Mouse (Mus musculus) neural tube, embryonic 12.5 days (tissue): Measurements from ENCODE around the gene Man1b1. TPM values are rescaled to one million over a fixed set of nuclear protein-coding genes. Genes with fewer than 3 reads are reported as not detected.

Experiments
- ATAC-seq: fragments of 200-750 bp; cut with Nextera tagmentation; 2 replicates; pipeline ENCODE4 v1.8.0; 2017; ENCODE audit warnings: low read depth, mild to moderate bottlenecking, moderate TSS enrichment, moderate library complexity; ENCODE audit not compliant: low FRiP score
- H3K27ac ChIP-seq: fragments of 300-500 bp; sonication (generic); 2 replicates; pipeline ENCODE4 v1.5.1; 2016
- H3K27me3 ChIP-seq: fragments of 300-500 bp; sonication (generic); replicated peaks from 2 replicates; pipeline ENCODE4 v1.6.1; 2016; ENCODE audit warnings: mild to moderate bottlenecking
- H3K36me3 ChIP-seq: fragments of 300-500 bp; sonication (generic); 2 replicates; pipeline ENCODE4 v1.6.1; 2016; ENCODE audit warnings: mild to moderate bottlenecking
- H3K4me1 ChIP-seq: fragments of 300-500 bp; sonication (generic); 2 replicates; pipeline ENCODE4 v1.6.1; 2016
- H3K4me2 ChIP-seq: fragments of 300-500 bp; sonication (generic); replicated peaks from 2 replicates; pipeline ENCODE4 v1.6.1; 2016; ENCODE audit warnings: mild to moderate bottlenecking
- H3K4me3 ChIP-seq: fragments of 300-500 bp; sonication (generic); 2 replicates; pipeline ENCODE4 v1.5.1; 2016
- H3K9ac ChIP-seq: fragments of 300-500 bp; sonication (generic); 2 replicates; pipeline ENCODE4 v1.6.1; 2016; ENCODE audit warnings: mild to moderate bottlenecking
- H3K9me3 ChIP-seq: fragments of 300-500 bp; sonication (generic); 2 replicates; pipeline ENCODE4 v1.6.1; 2016; ENCODE audit warnings: mild to moderate bottlenecking
- WGBS: fragments of 180-500 bp; shearing (Covaris S2); methylation state at CpG from one replicate; pipeline ENCODE4 v1.1.7; 2016; 5-methylcytosine and 5-hydroxymethylcytosine counted together
- polyA plus RNA-seq: library from polyadenylated mRNA; unstranded; fragments of >200 nt; fragmentation: Nextera tagmentation; extraction: Ambion mirVana; gene quantifications from 2 replicates; pipeline ENCODE4 v1.2.1, GENCODE M21; 2016

Man1b1 gene
- polyA plus RNA-seq, 1 experiment from 2014 or later = 70.3 TPM

GRCm38 (mm10) chr2:25292054-25292544 is 40.0 kb upstream of the Man1b1 start:
- no peak overlapping the region for H3K27ac ChIP-seq
- peak; percentile 19 for ATAC-seq

GRCm38 (mm10) chr2:25292856-25293255 is 39.3 kb upstream of the Man1b1 start:
- WGBS = 3% methylated on average over 1 of the region's 1 CpGs
- Histone ChIP-seq H3K36me3 (no peaks in the 10 kb centered on the region), H3K4me2 (peak overlapping the region; percentile 55; the same call in 1 of the 2 replicates), H3K27ac (no peak overlapping the region), H3K9me3 (no peaks in the 10 kb centered on the region), H3K4me1 (peaks cover 23% of the 10 kb centered on the region), H3K4me3 (0 out of 2 replicates have a peak overlapping the region, but pooled peaks have one; percentile 29), H3K9ac (no peak overlapping the region), H3K27me3 (peaks cover 95% of the 10 kb centered on the region)
- 0 out of 2 replicates have a peak, but pooled peaks have one; percentile 5 for ATAC-seq

More at GRCm38 (mm10) chr2:25292054-25292544, 40.0 kb upstream of the Man1b1 start:
- Histone ChIP-seq H3K36me3 (no peaks in the 10 kb centered on the region), H3K4me1 (peaks cover 23% of the 10 kb centered on the region), H3K9me3 (no peaks in the 10 kb centered on the region), H3K4me3 (peak overlapping the region; percentile 29), H3K27me3 (peaks cover 92% of the 10 kb centered on the region), H3K4me2 (peak overlapping the region; percentile 55), H3K9ac (0 out of 2 replicates have a peak overlapping the region, but pooled peaks have one; percentile 33)
- 5% methylated on average over 42 of the region's 43 CpGs for WGBS

GRCm38 (mm10) chr2:25293706-25294105 is 38.4 kb upstream of the Man1b1 start:
- no peaks in the 10 kb centered on the region for H3K9me3 ChIP-seq
- no peaks in the 10 kb centered on the region for H3K36me3 ChIP-seq
- peaks cover 23% of the 10 kb centered on the region for H3K4me1 ChIP-seq
- H3K4me2 ChIP-seq = no peak overlapping the region
- no peak overlapping the region for H3K4me3 ChIP-seq
- ATAC-seq = no peak
- 77% methylated on average over 9 of the region's 9 CpGs for WGBS
- H3K27ac ChIP-seq = no peak overlapping the region
- H3K9ac ChIP-seq = no peak overlapping the region
- H3K27me3 ChIP-seq = peaks cover 87% of the 10 kb centered on the region

- no peaks in the 10 kb centered on the region for H3K36me3 ChIP-seq
- H3K27me3 ChIP-seq = peaks cover 56% of the 10 kb centered on the region
- no peak overlapping the region for H3K9ac ChIP-seq
- 82% methylated on average over 8 of the region's 8 CpGs for WGBS
- H3K4me2 ChIP-seq = no peak overlapping the region
- H3K9me3 ChIP-seq = no peaks in the 10 kb centered on the region
- ATAC-seq = no peak
- H3K27ac ChIP-seq = no peak overlapping the region
- peaks cover 5% of the 10 kb centered on the region for H3K4me1 ChIP-seq
- no peak overlapping the region for H3K4me3 ChIP-seq
Observed at GRCm38 (mm10) chr2:25297093-25297492, 35.0 kb upstream of the Man1b1 start.

- Histone ChIP-seq H3K27me3 (peaks cover 51% of the 10 kb centered on the region), H3K4me3 (no peak overlapping the region), H3K4me2 (no peak overlapping the region), H3K27ac (no peak overlapping the region), H3K4me1 (no peaks in the 10 kb centered on the region), H3K36me3 (no peaks in the 10 kb centered on the region), H3K9ac (no peak overlapping the region), H3K9me3 (no peaks in the 10 kb centered on the region)
- ATAC-seq = no peak
- 79% methylated on average over 10 of the region's 10 CpGs for WGBS
Observed at GRCm38 (mm10) chr2:25298046-25298445, 34.1 kb upstream of the Man1b1 start.

- ATAC-seq = no peak
Observed at GRCm38 (mm10) chr2:25303452-25303851, 28.7 kb upstream of the Man1b1 start.

GRCm38 (mm10) chr2:25303931-25304656 is 28.0 kb upstream of the Man1b1 start:
- H3K9ac ChIP-seq = no peak overlapping the region

More at GRCm38 (mm10) chr2:25303452-25303851, 28.7 kb upstream of the Man1b1 start:
- no peak overlapping the region for H3K4me2 ChIP-seq
- H3K4me1 ChIP-seq = peaks cover 13% of the 10 kb centered on the region; the same call in 1 of the 2 replicates
- H3K36me3 ChIP-seq = no peaks in the 10 kb centered on the region
- no peaks in the 10 kb centered on the region for H3K9me3 ChIP-seq
- peaks cover 57% of the 10 kb centered on the region for H3K27me3 ChIP-seq
- WGBS = 66% methylated on average over 3 of the region's 3 CpGs
- H3K9ac ChIP-seq = no peak overlapping the region
- no peak overlapping the region for H3K4me3 ChIP-seq
- no peak overlapping the region for H3K27ac ChIP-seq

GRCm38 (mm10) chr2:25304657-25305541 is 27.2 kb upstream of the Man1b1 start:
- peak; percentile 79 for ATAC-seq
- H3K27ac ChIP-seq = no peak overlapping the region
- peaks cover 13% of the 10 kb centered on the region; the same call in 1 of the 2 replicates for H3K4me1 ChIP-seq
- peak overlapping the region; percentile 85 for H3K4me2 ChIP-seq
- H3K9me3 ChIP-seq = no peaks in the 10 kb centered on the region
- peaks cover 70% of the 10 kb centered on the region for H3K27me3 ChIP-seq
- no peaks in the 10 kb centered on the region for H3K36me3 ChIP-seq
- peak overlapping the region; percentile 39 for H3K4me3 ChIP-seq
- 2% methylated on average over 45 of the region's 45 CpGs for WGBS
- H3K9ac ChIP-seq = peak overlapping the region; percentile 56

More at GRCm38 (mm10) chr2:25303931-25304656, 28.0 kb upstream of the Man1b1 start:
- ATAC-seq = no peak
- 77% methylated on average over 7 of the region's 7 CpGs for WGBS
- H3K9me3 ChIP-seq = no peaks in the 10 kb centered on the region
- no peaks in the 10 kb centered on the region for H3K36me3 ChIP-seq
- peaks cover 63% of the 10 kb centered on the region for H3K27me3 ChIP-seq
- H3K4me2 ChIP-seq = peak overlapping the region; percentile 85
- peak overlapping the region; percentile 39; the same call in 1 of the 2 replicates for H3K4me3 ChIP-seq
- H3K4me1 ChIP-seq = peaks cover 13% of the 10 kb centered on the region; the same call in 1 of the 2 replicates
- no peak overlapping the region for H3K27ac ChIP-seq

- Histone ChIP-seq H3K4me3 (peak overlapping the region; percentile 39; the same call in 1 of the 2 replicates), H3K9me3 (no peaks in the 10 kb centered on the region), H3K27me3 (peaks cover 79% of the 10 kb centered on the region), H3K27ac (no peak overlapping the region), H3K36me3 (no peaks in the 10 kb centered on the region), H3K4me2 (peak overlapping the region; percentile 85), H3K9ac (peak overlapping the region; percentile 56), H3K4me1 (peaks cover 13% of the 10 kb centered on the region; the same call in 1 of the 2 replicates)
- 49% methylated on average over 14 of the region's 14 CpGs for WGBS
- peak; percentile 39; the same call in 1 of the 2 replicates for ATAC-seq
Observed at GRCm38 (mm10) chr2:25305587-25306359, 26.4 kb upstream of the Man1b1 start.

- Histone ChIP-seq H3K4me1 (0 out of 2 replicates have a peak, but pooled peaks cover 5% of the 10 kb centered on the region), H3K4me3 (no peak overlapping the region), H3K9ac (no peak overlapping the region), H3K36me3 (no peaks in the 10 kb centered on the region), H3K27me3 (peaks cover 93% of the 10 kb centered on the region), H3K27ac (no peak overlapping the region), H3K4me2 (no peak overlapping the region), H3K9me3 (no peaks in the 10 kb centered on the region)
- 55% methylated on average over 10 of the region's 10 CpGs for WGBS
- ATAC-seq = no peak
Observed at GRCm38 (mm10) chr2:25310180-25310579, 22.0 kb upstream of the Man1b1 start.

- H3K27ac ChIP-seq = no peak overlapping the region
- 1% methylated on average over 22 of the region's 22 CpGs for WGBS
- no peaks in the 10 kb centered on the region for H3K4me1 ChIP-seq
- H3K4me2 ChIP-seq = no peak overlapping the region
- no peaks in the 10 kb centered on the region for H3K36me3 ChIP-seq
- no peak overlapping the region for H3K9ac ChIP-seq
- H3K4me3 ChIP-seq = peak overlapping the region; percentile 11; the same call in 1 of the 2 replicates
- peaks cover 93% of the 10 kb centered on the region for H3K27me3 ChIP-seq
- H3K9me3 ChIP-seq = no peaks in the 10 kb centered on the region
- no peak for ATAC-seq
Observed at GRCm38 (mm10) chr2:25310969-25311368, 21.2 kb upstream of the Man1b1 start.
